Mouse (Mus musculus) urinary bladder, postnatal 36 days (tissue): ENCODE results near the gene Sh3pxd2a.
A peak's percentile ranks its signal among the peaks of the same experiment; 100 is the strongest.

Source experiments
- DNase-seq, 2 experiments: peaks; one replicate each; pipeline ENCODE4 v3.0.0; 2022; ENCODE audit warnings: low spot score in 2 of 2, mixed read lengths in 1 of 2

The Sh3pxd2a gene

GRCm38 (mm10) chr19:47338396-47339164, 125.6 kb downstream of the Sh3pxd2a start:
- DNase-seq = no peak

- peak; percentile 84 to 92 for DNase-seq
These were observed 126.5 kb downstream of the Sh3pxd2a start for GRCm38 (mm10) chr19:47337743-47338142.

GRCm38 (mm10) chr19:47337191-47337590, 127.0 kb downstream of the Sh3pxd2a start:
- no peak for DNase-seq

- DNase-seq = no peak
These were observed 128.9 kb downstream of the Sh3pxd2a start for GRCm38 (mm10) chr19:47335262-47335661.

GRCm38 (mm10) chr19:47334713-47335112, 129.5 kb downstream of the Sh3pxd2a start:
- DNase-seq = no peak

- DNase-seq = peak in 1 of 2 experiments; percentile 49
These were observed 133.4 kb downstream of the Sh3pxd2a start for GRCm38 (mm10) chr19:47330743-47331227.

- DNase-seq = no peak
These were observed 135.1 kb downstream of the Sh3pxd2a start for GRCm38 (mm10) chr19:47329102-47329501.

- DNase-seq = no peak
These were observed 136.0 kb downstream of the Sh3pxd2a start for GRCm38 (mm10) chr19:47327896-47328882.

GRCm38 (mm10) chr19:47325881-47326280, 138.3 kb downstream of the Sh3pxd2a start:
- no peak for DNase-seq

GRCm38 (mm10) chr19:47323096-47323849, 140.9 kb downstream of the Sh3pxd2a start:
- no peak for DNase-seq

- peak; percentile 55 to 70 for DNase-seq
These were observed 143.9 kb downstream of the Sh3pxd2a start for GRCm38 (mm10) chr19:47320331-47320668.

- peak in 1 of 2 experiments; percentile 53 for DNase-seq
These were observed 144.5 kb downstream of the Sh3pxd2a start for GRCm38 (mm10) chr19:47319521-47320330.

GRCm38 (mm10) chr19:47319061-47319460, 145.1 kb downstream of the Sh3pxd2a start:
- no peak for DNase-seq

- peak in 1 of 2 experiments; percentile 49 for DNase-seq
These were observed 146.9 kb downstream of the Sh3pxd2a start for GRCm38 (mm10) chr19:47317063-47317938.

GRCm38 (mm10) chr19:47316288-47317062, 147.7 kb downstream of the Sh3pxd2a start:
- peak in 1 of 2 experiments; percentile 34 for DNase-seq

- no peak for DNase-seq
These were observed 148.3 kb downstream of the Sh3pxd2a start for GRCm38 (mm10) chr19:47315917-47316265.

- DNase-seq = peak; percentile 58 to 69
These were observed 148.9 kb downstream of the Sh3pxd2a start for GRCm38 (mm10) chr19:47315091-47315916.
